Mouse (Mus musculus) liver, adult 2 months (tissue): ENCODE results near the gene Col4a2. TPM values are rescaled to one million over a fixed set of nuclear protein-coding genes. Genes with fewer than 3 reads are reported as not detected.

Experiments used
- DNase-seq: peaks from one replicate; pipeline ENCODE4 v3.0.0-alpha.2; 2011; ENCODE audit warnings: low read depth, low spot score; ENCODE audit errors: extremely low read depth
- H3K27ac ChIP-seq: fragments of 200-500 bp; replicated peaks from 2 replicates; pipeline ENCODE4 v1.5.1; 2012; ENCODE audit warnings: low read depth, mild to moderate bottlenecking, control low read depth, inconsistent platforms, low read length; ENCODE audit not compliant: insufficient read depth
- H3K27me3 ChIP-seq: fragments of 200-500 bp; 2 replicates; pipeline ENCODE4 v1.6.1; 2012; ENCODE audit warnings: mild to moderate bottlenecking, moderate library complexity, low read length, inconsistent platforms; ENCODE audit not compliant: control insufficient read depth, insufficient read depth
- H3K36me3 ChIP-seq: fragments of 200-500 bp; 2 replicates; pipeline ENCODE4 v1.6.1; 2012; ENCODE audit warnings: low read length, inconsistent platforms; ENCODE audit not compliant: control insufficient read depth, insufficient read depth
- H3K4me1 ChIP-seq: fragments of 200-500 bp; 2 replicates; pipeline ENCODE4 v1.6.1; 2011; ENCODE audit warnings: low read length; ENCODE audit not compliant: control insufficient read depth, insufficient read depth
- H3K4me3 ChIP-seq: fragments of 200-500 bp; 2 replicates; pipeline ENCODE4 v1.5.1; 2011; ENCODE audit warnings: low read depth, mild to moderate bottlenecking, control low read depth, low read length, moderate library complexity; ENCODE audit not compliant: insufficient read depth
- H3K79me2 ChIP-seq: fragments of 200-500 bp; 2 replicates; pipeline ENCODE4 v1.6.1; 2012; ENCODE audit warnings: inconsistent platforms, mild to moderate bottlenecking, low read length, moderate library complexity; ENCODE audit not compliant: control insufficient read depth, insufficient read depth
- H3K9ac ChIP-seq: fragments of 200-500 bp; 2 replicates; pipeline ENCODE4 v1.6.1; 2012; ENCODE audit warnings: low read depth, mild to moderate bottlenecking, control low read depth, inconsistent platforms, low read length
- CTCF ChIP-seq: fragments of 200-500 bp; IDR thresholded peaks from 2 replicates; pipeline ENCODE4 v1.5.1; 2011; ENCODE audit warnings: low read depth, low read length, control low read depth
- POLR2A ChIP-seq: fragments of 200-500 bp; IDR thresholded peaks from 2 replicates; pipeline ENCODE4 v1.6.1; 2011; ENCODE audit warnings: low read length, control low read depth; ENCODE audit not compliant: insufficient read depth; ENCODE audit errors: extremely low read depth
- WGBS: fragments of 180-500 bp; shearing (Covaris S2); methylation state at CpG from one replicate; pipeline ENCODE4 v1.1.7; 2018; 5-methylcytosine and 5-hydroxymethylcytosine counted together
- polyA plus RNA-seq: library from polyadenylated mRNA; depleted of rRNA; stranded (reverse); fragments of >200 nt; gene quantifications from 2 replicates; pipeline ENCODE4 v1.2.3, GENCODE M21; 2012
- total RNA-seq: library from RNA; depleted of rRNA; stranded (reverse); fragments of >200 nt; gene quantifications from 2 replicates; pipeline ENCODE4 v1.2.3, GENCODE M21; 2014

The Col4a2 gene
- total and polyA plus RNA-seq, 2 experiments, result 7.7 to 8.0 TPM

DNA sequence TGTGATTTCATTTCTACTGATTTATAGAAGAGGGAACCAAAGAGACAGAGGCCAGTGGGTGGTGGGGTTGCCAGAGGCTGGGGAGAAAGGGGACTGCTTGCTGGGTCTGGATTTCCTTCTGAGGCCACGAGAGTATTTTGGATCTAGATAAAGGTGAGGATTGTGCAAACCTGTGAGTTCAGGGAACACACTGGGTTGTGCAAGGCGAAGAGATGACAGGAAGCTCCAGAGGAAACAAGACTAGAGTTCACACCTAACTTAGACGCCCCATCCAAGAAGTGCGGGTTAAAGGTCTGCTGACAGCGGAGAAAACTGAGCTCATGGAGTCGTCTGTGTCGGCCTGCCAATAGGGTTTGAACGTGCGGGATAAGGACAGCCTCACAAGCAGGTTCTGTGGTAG, 84.5 kb downstream of the Col4a2 start:
- H3K9ac ChIP-seq, result no peak overlapping the region
- H3K27me3 ChIP-seq, result no peaks in the 10 kb centered on the region
- peak; percentile 66 for DNase-seq
- H3K4me3 ChIP-seq, result no peak overlapping the region
- peaks cover 7% of the 10 kb centered on the region for H3K4me1 ChIP-seq
- TF ChIP-seq POLR2A, result no peak
- no peak for TF ChIP-seq CTCF
- H3K36me3 ChIP-seq, result no peaks in the 10 kb centered on the region
- H3K27ac ChIP-seq, result no peak overlapping the region
- no peaks in the 10 kb centered on the region for H3K79me2 ChIP-seq
- 20% methylated on average over 9 of the region's 9 CpGs for WGBS

GRCm38 (mm10) chr8:11399706-11400105, 87.1 kb downstream of the Col4a2 start:
- DNase-seq, result no peak
- Histone ChIP-seq H3K27me3 (no peaks in the 10 kb centered on the region), H3K36me3 (no peaks in the 10 kb centered on the region), H3K27ac (no peak overlapping the region), H3K4me3 (no peak overlapping the region), H3K9ac (no peak overlapping the region), H3K79me2 (no peaks in the 10 kb centered on the region), H3K4me1 (peaks cover 7% of the 10 kb centered on the region)
- WGBS, result 76% methylated on average over 8 of the region's 8 CpGs
- TF ChIP-seq CTCF (no peak), POLR2A (no peak)

DNA sequence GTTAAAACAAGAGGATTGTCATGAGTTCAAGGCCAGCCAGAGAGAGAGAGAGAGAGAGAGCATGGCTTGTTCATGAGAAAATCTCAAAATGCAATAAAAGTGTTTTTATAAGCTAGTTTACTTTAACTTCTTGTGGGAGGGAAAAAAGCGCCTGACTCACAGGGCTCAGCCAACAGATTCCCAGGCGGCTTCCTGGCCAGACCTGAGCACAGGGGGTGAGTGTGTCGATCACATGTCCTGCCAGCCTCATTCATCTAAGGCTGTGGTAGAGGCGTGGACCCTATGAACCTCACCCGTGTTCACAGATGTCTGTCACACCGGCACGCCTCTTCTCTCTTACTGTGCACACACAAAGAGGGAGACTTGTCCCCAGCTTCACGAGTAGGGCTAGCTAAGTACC, 87.6 kb downstream of the Col4a2 start:
- no peak overlapping the region for H3K4me3 ChIP-seq
- H3K9ac ChIP-seq, result no peak overlapping the region
- H3K4me1 ChIP-seq, result peaks cover 7% of the 10 kb centered on the region
- H3K79me2 ChIP-seq, result no peaks in the 10 kb centered on the region
- H3K36me3 ChIP-seq, result no peaks in the 10 kb centered on the region
- WGBS, result 79% methylated on average over 8 of the region's 8 CpGs
- no peak for DNase-seq
- H3K27me3 ChIP-seq, result no peaks in the 10 kb centered on the region
- no peak for TF ChIP-seq CTCF
- TF ChIP-seq POLR2A, result no peak
- no peak overlapping the region for H3K27ac ChIP-seq

- peaks cover 7% of the 10 kb centered on the region for H3K4me1 ChIP-seq
- no peaks in the 10 kb centered on the region for H3K27me3 ChIP-seq
- no peak for DNase-seq
- H3K36me3 ChIP-seq, result no peaks in the 10 kb centered on the region
- H3K27ac ChIP-seq, result no peak overlapping the region
- H3K79me2 ChIP-seq, result no peaks in the 10 kb centered on the region
- TF ChIP-seq POLR2A (no peak), CTCF (no peak)
- H3K9ac ChIP-seq, result no peak overlapping the region
- 97% methylated on average over 5 of the region's 5 CpGs for WGBS
- H3K4me3 ChIP-seq, result no peak overlapping the region
These were observed 88.6 kb downstream of the Col4a2 start for GRCm38 (mm10) chr8:11401183-11401582.

- Histone ChIP-seq H3K4me3 (no peak overlapping the region), H3K27me3 (no peaks in the 10 kb centered on the region), H3K4me1 (peaks cover 1% of the 10 kb centered on the region), H3K36me3 (no peaks in the 10 kb centered on the region), H3K27ac (no peak overlapping the region), H3K9ac (no peak overlapping the region), H3K79me2 (no peaks in the 10 kb centered on the region)
- TF ChIP-seq CTCF, result no peak
- TF ChIP-seq POLR2A, result no peak
- 94% methylated on average over 4 of the region's 4 CpGs for WGBS
- no peak for DNase-seq
These were observed 89.6 kb downstream of the Col4a2 start for GRCm38 (mm10) chr8:11402220-11402619.

DNA sequence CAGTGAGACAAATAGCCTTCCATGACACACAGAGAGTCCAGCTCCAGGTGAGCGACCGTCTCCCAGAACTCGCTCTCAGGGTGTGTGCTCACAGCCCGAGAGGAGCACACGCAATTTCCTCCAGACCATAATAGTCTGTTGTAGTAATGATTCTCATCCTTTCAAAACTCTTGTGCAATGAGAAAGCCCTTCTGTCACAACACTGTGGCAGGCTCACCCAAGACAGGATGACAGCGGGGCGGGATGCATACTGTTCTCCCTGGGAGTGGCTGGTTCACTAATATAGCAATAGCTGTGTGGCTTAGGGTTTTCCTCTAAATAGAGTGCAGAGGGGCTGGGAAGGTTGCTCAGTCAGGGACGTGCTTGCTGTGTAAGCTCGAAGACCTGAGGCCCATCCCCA, 91.2 kb downstream of the Col4a2 start:
- TF ChIP-seq POLR2A (no peak), CTCF (no peak)
- Histone ChIP-seq H3K36me3 (no peaks in the 10 kb centered on the region), H3K27ac (no peak overlapping the region), H3K4me1 (no peaks in the 10 kb centered on the region), H3K4me3 (no peak overlapping the region), H3K27me3 (no peaks in the 10 kb centered on the region), H3K79me2 (no peaks in the 10 kb centered on the region), H3K9ac (no peak overlapping the region)
- WGBS, result 94% methylated on average over 9 of the region's 9 CpGs
- no peak for DNase-seq
